Mouse (Mus musculus) adrenal gland, adult 18-20 months (tissue): ENCODE results near the gene 2610008E11Rik. TPM values are rescaled to one million over a fixed set of nuclear protein-coding genes. Genes with fewer than 3 reads are reported as not detected.
A peak's percentile ranks its signal among the peaks of the same experiment; 100 is the strongest.
"Not testable (repeated sequence)": the region's sequence is repeated elsewhere in the genome, so short reads cannot be mapped to it uniquely, and the experiment has no call there.

ENCODE experiments used
- DNase-seq, 2 experiments: peaks; one replicate each; pipeline ENCODE4 v3.0.0; 2021 to 2022; ENCODE audit warnings: low spot score in 2 of 2
- long read RNA-seq, 2 experiments: library from polyadenylated mRNA; stranded (forward); transcript quantifications; one replicate each; pipeline ENCODE4 v2.0.0; 2021
- total RNA-seq, 2 experiments: library from RNA; stranded (reverse); gene quantifications; 1 replicate in 1 of 2; 2 replicates in 1 of 2; pipeline ENCODE4 v1.2.3; 2021

The 2610008E11Rik gene
- total RNA-seq, result 10 to 100 TPM; 12.6 to 14.0 TPM
- long read RNA-seq, experiment 1, full-length matches to known transcripts, result 3 of 3 reads
- long read RNA-seq, experiment 1, partial matches to known transcripts, result 0 of 3 reads
- long read RNA-seq, experiment 1, other reads (novel, unspliced or antisense), result 0 of 3 reads
- long read RNA-seq, experiment 2, full-length matches to known transcripts, result 14 of 17 reads
- long read RNA-seq, experiment 2, partial matches to known transcripts, result 1 of 17 reads
- long read RNA-seq, experiment 2, other reads (novel, unspliced or antisense), result 2 of 17 reads

DNA sequence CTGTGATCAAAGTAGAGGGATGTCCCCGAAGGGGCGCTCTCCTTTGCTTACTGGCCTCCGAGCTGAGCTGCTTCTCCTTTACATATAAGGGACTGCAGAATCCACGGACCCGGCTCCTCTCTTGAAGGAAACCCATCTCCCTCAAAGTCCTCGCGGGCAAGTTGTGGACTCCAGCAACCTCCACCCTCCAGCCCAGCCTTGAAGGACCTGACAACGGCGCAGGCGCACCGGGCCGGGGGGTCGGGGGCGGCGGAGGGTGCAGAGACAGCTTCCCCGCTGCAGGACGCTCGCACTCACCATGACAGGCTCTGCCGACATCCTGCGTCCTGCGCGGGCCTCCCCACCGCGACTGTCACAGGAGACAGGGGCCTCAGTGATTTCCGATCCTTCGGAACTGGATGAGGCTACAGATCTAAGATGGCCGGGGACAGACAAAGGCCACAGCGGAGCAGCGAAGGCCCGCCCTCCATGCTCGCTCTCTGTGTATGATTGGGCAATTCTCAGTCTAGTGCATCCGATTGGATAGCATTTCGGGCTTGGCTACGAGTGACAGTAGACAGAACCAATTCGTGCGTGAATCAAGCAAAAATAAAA, at the start of gene 2610008E11Rik:
Gene 2610008E11Rik (minus strand): TSS at position 440 of the 594 bp plus-strand sequence.
- DNase-seq, result peak; percentile 79 to 83

DNA sequence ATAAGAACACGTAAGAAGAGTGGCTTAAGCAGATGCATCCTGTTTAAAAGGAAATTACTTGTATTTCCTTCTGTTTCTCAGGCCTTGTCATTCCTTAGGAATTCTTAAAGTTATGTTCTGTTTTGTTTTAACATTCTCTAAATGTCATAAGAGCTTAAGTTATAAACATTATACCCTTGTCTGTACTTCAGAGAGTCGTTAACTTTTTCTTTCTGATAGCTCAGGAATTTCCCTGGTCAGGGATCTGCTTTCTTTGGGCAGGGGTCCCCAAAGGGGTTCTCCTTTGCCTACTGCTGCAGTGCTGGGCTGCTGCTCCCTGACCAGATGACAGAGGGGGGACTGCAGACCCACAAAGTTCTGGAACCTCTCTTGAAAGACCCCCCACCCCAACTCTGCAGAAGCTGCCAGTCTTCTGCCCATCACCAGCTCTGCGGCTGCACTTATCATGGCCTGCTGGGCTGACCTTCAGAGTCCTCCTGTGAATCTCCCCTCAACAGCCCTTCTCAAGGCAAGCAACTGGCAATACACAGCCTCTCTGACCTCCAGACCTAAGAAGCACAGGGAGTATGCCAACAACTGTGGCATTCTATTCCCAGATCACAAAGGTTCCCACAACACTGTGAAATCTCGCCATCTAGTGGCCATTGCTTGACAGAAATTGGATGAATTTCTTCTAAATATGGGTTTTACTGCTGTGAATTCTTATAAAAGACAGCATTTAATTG, 18.9 kb upstream of the 2610008E11Rik start:
- peak; percentile 30 to 42 for DNase-seq

DNA sequence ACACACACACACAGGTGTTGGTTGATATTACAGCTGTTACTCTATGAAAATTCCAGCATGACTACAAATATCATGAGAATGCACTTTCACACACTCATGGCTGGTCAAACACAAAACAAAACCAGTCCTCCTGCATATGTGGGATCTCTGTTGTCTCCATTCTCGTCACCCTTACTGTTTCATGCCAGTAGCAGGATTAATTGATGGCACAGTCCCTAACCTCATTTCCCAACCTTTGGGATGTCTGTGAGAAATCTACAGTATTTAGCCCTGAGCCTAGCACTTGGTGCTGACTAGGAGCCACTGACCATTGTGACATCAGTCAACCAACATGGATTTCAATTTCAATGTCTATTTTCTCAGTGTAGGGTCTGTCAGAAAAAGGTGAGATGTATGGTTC, 17.7 kb upstream of the 2610008E11Rik start:
- no peak for DNase-seq

DNA sequence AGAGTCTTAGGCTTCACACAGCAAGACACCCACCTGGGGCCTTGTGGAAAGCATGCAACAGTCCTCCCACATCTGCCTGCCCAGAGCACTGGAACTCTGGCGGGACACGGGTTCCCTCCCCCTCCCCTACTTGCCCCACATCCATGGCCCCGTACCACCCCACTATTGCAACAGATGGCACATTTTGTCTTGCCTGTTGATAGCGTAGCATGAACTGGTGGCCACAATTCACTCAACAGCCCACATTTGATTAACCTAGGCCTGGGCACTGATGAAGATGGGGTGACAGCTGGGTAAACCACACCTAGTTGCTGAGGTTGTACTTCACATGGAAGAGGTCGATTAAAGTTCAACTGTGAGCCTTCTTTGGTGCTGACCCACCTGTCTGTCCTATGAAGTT, 13.1 kb upstream of the 2610008E11Rik start:
- no peak for DNase-seq

DNA sequence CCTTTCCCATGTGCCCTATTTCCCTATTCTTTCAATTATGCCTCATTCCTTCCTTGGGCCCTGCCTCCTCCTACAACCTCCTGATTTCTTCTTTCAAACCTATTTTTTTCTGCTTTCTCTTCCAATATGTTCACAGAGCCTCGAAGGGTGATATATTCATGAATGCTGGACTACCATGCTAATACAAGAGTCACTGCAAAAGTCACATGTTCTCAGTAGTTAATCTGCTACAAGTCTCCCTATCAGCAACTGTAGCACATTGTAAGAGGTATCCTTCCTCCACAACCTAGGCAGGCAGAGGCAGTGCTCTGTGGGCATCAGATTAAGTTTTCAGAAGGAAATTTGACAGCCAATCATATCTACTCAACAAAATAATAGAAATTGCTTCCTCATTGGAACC, 11.8 kb upstream of the 2610008E11Rik start:
- DNase-seq, result no peak

DNA sequence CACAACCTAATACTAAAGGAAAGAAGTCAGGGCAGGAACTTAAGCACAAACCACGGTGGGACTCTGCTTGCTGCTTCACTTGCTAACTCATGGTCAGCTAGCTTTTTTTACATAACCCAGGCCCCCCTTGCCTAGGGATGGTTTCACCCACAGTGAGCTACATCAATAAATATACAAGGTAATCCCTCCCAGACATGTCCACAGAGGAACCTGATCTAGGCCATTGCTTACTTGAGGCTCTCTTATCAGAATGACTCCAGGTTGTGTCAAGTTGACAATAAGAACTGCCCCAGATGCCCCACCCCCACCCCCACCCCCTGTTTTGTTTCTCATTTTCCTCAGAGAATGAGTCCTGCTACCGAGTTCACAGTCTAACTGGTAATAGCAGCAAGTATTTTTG, 10.1 kb upstream of the 2610008E11Rik start:
- DNase-seq, result no peak

DNA sequence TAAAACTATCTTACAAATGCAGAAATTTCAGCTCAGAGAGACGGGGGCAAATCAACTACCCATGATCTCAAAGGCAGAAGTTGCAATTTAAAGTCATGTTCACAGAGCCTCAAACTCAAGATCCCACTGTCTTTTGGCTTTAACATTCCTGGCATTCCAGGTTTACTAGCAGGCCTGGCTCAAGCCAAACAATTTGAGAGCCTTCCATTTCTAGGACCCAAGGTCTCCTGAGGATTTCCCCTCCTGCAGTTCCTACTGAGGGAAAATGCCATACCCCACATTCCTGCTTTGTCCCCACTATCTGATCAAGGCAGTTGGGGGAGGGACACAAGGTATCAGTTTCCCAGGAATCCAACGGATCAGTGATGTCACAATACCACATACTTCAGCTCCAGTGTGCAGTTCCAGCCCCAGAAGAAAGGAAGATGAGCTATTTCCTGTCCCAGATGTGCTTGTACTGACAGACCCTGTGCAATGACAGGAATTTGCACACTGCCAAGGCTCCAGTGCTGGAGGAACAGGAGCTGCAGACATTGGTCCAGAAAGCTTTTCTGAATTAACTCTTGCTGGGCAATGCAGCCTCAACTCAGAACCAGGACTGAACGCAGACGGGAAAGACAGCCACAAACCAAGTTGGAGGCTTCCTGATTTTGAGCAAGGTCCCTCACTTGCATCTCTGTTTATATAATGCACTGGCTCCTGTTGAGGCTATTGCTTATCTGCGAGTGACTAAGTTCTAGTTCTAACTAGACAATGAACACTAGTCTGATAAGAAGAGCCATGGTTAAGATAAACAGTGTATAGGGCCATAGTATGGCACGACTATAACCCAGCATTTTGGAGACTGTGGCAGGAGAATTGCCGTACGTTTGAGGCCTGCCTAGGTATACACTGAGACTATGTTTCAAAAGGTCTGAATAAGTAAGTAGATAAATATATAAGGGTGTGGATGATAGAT, 9.2 kb upstream of the 2610008E11Rik start:
- DNase-seq, result no peak

DNA sequence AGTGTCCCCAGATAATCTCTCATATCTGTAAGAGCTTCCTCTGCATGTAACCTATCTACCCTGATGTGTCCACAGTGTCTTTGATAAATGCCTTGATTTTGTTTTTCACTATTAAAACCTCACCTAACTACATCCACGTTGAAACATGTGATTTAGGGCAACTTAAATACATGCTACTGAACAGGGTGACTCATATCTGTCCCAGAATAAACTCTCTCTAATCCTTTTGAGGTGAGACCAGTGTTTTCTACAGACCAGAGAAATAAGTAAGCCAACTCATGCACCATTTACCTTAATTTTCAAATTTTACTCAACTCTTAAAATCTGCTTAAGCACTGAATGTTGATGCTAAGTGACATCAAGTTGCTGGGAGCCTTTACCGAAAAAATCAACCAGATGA, 694 bp downstream of the 2610008E11Rik start:
- no peak for DNase-seq

DNA sequence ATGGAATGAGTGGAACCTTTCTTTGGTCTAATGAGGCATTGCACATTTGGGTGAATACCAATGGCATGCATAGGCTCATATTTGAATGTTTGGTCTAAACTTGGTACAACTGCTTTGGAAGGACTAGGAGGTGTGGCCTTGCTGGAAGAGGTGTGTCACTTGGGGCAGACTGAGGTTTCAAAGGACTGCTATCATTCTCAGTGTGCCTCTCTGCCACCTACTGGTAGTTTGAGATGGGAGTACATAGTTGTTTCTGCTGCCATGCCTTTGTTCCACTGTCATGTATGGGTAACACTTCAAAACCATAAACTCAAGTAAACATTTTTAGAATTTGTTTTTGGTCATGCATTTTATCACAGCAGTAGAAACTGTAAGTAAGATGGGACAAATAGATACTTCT, 5.7 kb downstream of the 2610008E11Rik start:
- no peak for DNase-seq

DNA sequence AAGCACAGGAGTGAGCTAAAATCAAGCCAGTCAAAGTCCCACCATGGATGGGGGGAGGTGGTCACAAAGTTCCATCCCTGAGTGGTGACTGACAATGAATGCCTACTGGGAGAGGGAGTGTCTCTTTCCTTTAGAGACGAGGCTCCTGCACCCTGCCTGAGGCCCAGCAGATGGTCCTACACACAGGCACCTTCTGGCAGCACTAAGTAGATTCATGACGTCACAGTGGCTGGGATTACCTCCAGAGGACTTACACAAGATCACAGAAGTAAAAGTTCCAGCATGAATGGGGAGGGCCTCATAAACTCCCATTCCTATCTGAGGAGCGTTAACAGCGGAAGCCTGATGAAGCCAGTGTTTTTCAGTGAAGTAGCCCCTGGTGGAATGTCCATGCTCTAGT, 8.4 kb downstream of the 2610008E11Rik start:
- no peak for DNase-seq

DNA sequence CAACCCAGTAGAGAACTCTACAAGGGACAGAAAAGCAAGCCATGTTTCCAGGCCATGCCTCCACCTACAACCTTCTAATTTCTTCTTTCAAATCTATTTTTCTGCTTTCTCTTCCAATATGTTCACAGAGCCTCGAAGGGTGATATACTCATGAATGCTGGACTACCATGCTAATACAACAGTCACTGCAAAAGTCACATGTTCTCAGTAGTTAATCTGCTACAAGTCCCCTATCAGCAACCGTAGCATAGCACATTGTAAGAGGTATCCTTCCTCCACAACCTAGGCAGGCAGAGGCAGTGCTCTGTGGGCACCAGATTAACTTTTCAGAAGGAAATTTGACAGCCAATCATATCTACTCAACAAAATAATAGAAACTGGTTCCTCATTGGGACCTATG, 10.8 kb downstream of the 2610008E11Rik start:
- DNase-seq, result no peak

DNA sequence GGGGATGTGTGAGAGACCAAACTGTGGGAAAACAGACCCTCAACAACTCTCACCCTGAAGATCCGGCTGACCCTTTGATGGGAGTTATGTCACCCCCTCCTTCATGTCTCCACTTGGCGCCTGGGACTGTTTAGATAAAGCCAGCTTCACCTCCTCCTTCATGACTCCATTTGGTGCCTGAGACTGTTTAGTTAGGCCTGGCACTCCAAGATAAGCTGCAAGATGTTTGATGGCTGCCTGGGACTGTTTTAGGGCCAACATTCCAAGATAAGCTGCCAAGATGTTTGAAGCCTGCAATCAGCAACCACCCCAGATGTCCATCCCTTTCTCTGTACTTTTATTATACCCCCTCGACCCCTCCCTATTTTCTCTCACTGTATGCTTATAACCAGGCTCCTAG, 40.0 kb downstream of the 2610008E11Rik start:
- not testable (repeated sequence) for DNase-seq

DNA sequence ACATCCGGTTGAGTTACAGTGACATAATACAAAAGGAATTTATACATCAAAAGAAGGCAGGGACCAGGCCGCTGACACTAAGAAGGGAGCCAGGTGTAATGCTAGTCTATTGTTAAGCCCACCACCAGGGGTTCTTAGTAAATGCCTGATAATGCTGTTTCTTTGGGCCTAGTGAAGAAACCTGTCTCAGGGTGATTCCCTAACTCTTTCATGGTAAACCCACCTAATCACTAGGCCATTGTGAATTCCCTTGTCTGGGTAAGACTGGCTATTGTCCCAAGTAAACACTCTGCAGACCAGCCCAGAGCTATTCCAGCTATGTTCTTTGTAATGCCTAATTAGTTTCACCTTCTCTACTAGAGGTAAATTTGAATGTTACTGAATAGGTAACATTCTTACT, 54.9 kb downstream of the 2610008E11Rik start:
- DNase-seq, result not testable (repeated sequence)

DNA sequence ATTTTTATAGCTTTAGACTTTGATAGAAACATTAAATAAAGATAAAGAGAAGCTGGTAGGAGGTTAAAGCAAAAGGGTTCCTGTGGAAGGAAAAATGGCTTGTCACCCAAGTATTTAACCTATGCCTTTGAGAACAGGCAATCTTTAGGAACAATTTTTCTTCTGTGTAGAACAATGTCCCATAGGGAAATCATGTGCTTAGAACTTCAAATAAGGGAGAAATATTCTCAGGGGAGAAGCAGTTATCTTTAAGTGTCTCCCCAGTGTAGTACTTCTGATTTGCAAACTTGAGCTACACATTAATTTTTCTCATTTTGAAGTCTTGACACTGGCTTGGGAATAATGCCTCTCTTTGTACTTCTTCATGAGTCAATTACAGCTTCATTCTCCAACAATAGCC, 69.0 kb downstream of the 2610008E11Rik start, which contains the start of gene Olfr57:
Gene Olfr57 (plus strand): TSS at position 301 of the 400 bp plus-strand sequence.
- no peak for DNase-seq

Other genes starting within 250 kb of the 2610008E11Rik start
- not detected for gene Olfr1356, start 245.4 kb downstream of the 2610008E11Rik start, total RNA-seq
- gene Olfr1355, start 222.1 kb downstream of the 2610008E11Rik start, total RNA-seq, result not detected
- gene Olfr1354, start 184.4 kb downstream of the 2610008E11Rik start, total RNA-seq, result not detected
- gene Olfr8, start 147.0 kb downstream of the 2610008E11Rik start, total RNA-seq, result not detected
- not detected for gene Olfr1353, start 134.3 kb downstream of the 2610008E11Rik start, total RNA-seq
- not detected for gene Olfr1352, start 116.5 kb downstream of the 2610008E11Rik start, total RNA-seq
- not detected for gene Olfr1351, start 85.1 kb downstream of the 2610008E11Rik start, total RNA-seq
- not detected for gene Olfr57, start 68.9 kb downstream of the 2610008E11Rik start, total RNA-seq
- not detected for gene Vmn2r80, start 51.2 kb upstream of the 2610008E11Rik start, total RNA-seq
- gene Vmn2r81, start 150.1 kb upstream of the 2610008E11Rik start, total RNA-seq, result not detected